Mouse (Mus musculus) spleen, adult 2 months (tissue): ENCODE measurements around the gene Tut1.

Experiments
- CTCF ChIP-seq: fragments of 200-500 bp; IDR thresholded peaks from 2 replicates; pipeline ENCODE4 v1.5.1; 2011; ENCODE audit warnings: mild to moderate bottlenecking, inconsistent platforms; ENCODE audit not compliant: insufficient read depth, insufficient read length, insufficient replicate concordance; ENCODE audit errors: extremely low read depth
- POLR2A ChIP-seq: fragments of 200-500 bp; IDR thresholded peaks from 2 replicates; pipeline ENCODE4 v1.6.1; 2011; ENCODE audit warnings: low read depth, low read length, inconsistent platforms

GRCm38 (mm10) chr19:8950190-8950589 lies 3.5 kb upstream of the Tut1 start:
- no peak for TF ChIP-seq CTCF
- TF ChIP-seq POLR2A, result no peak
